In genomic region chr2:55447298-55447697, GRCm38 (mm10) we compare ENCODE assay signal across 18 mouse cellular contexts. TPM values are rescaled to one million over a fixed set of nuclear protein-coding genes. Genes with fewer than 3 reads are reported as not detected.
"Had no signal": no experiment of that assay in that cellular context is flagged by ENCODE, and none has a peak within 500 bp of the region (broad histone marks: within the 10 kb centered on the region; RNA-seq: fewer than 3 reads in every experiment).

No protein-coding gene starts in this region.

- H3K27ac ChIP-seq: neural tube, embryonic 12.5 days; stomach, embryonic 15.5 days; stomach, postnatal 0 days had no signal

- H3K4me2 ChIP-seq: neural tube, embryonic 12.5 days; stomach, embryonic 15.5 days had no signal

- H3K9ac ChIP-seq: neural tube, embryonic 12.5 days; stomach, embryonic 15.5 days had no signal

- H3K9me3 ChIP-seq: neural tube, embryonic 12.5 days; stomach, embryonic 15.5 days had no signal

- DNase-seq: retina, postnatal 1 day; right cerebral cortex, adult 18-20 months; right cerebral cortex, postnatal 14 days; right cerebral cortex, postnatal 25 days; right cerebral cortex, postnatal 4 days; spleen, adult 18-20 months; thymus, adult 18-20 months; thymus, adult 2 months; thymus, postnatal 14 days; thymus, postnatal 25 days; thymus, postnatal 36 days; thymus, postnatal 4 days had no signal

- H3K36me3 ChIP-seq: neural tube, embryonic 12.5 days; stomach, embryonic 15.5 days had no signal

- H3K4me1 ChIP-seq: neural tube, embryonic 12.5 days; stomach, embryonic 15.5 days had no signal

- H3K4me3 ChIP-seq: neural tube, embryonic 12.5 days; stomach, embryonic 15.5 days had no signal

- H3K27me3 ChIP-seq: neural tube, embryonic 12.5 days; stomach, embryonic 15.5 days had no signal

RNA-seq across cellular contexts. Expression of gene Kcnj3, which starts 11.5 kb away (rescaled TPM):
- total RNA-seq: neutrophil, adult 5-6 weeks had no signal
- polyA plus RNA-seq: testis, adult 2 months; urinary bladder, adult 2 months had no signal
